Mouse (Mus musculus): Measurements from ENCODE around the gene Lsm10. TPM values are rescaled to one million over a fixed set of nuclear protein-coding genes. Genes with fewer than 3 reads are reported as not detected.

The Lsm10 gene
- total and polyA plus RNA-seq, 2 experiments from 2014 or later, result 27.0 to 47.7 TPM

DNA sequence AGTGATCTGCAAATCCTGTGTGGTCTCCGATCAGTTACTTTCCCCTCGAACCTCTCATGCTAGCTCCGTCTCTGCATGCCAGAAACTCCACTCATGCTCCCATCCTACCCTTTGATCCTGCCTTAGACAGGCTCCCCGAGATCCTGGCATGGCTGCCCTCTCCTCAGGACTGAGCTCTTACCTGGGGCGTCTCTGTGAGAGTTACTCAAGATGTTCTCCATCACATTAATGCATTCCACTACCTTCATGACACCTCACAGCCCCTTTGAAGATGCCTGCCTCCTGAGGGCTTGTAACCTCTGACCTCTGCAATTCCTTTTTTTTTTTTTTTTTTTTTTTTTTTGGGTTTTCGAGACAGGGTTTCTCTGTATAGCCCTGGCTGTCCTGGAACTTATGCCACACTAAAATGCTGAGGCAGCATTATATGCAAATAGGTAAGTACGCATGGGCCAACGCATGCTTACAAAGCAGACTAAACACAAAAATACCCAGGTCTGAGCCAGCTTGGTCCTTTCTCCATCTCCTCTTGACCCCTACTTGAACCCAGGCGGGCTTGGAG lies 50.6 kb downstream of the Lsm10 start:
- TF ChIP-seq CTCF (IDR thresholded peaks at IDR 0.05), result no peak
- peaks cover 4% of the 10 kb centered on the region; the same call in 1 of the 2 replicates for H3K4me1 ChIP-seq (ENCODE audit: insufficient read depth, low read length)
- no peak overlapping the region for H3K27ac ChIP-seq (ENCODE audit: low read depth, low read length)
- peaks cover 29% of the 10 kb centered on the region for H3K27me3 ChIP-seq (ENCODE audit: insufficient read depth, low read length)
- no peak for ATAC-seq (ENCODE audit: low FRiP score)
- H3K4me3 ChIP-seq (ENCODE audit: low read depth, low read length), result no peak overlapping the region
- no peak for DNase-seq (ENCODE audit: low spot score)
- no peak overlapping the region for H3K9ac ChIP-seq (replicated peaks; ENCODE audit: low read length, poor library complexity, severe bottlenecking)
- H3K9me3 ChIP-seq (ENCODE audit: low read length), result no peaks in the 10 kb centered on the region
- 62% methylated on average over 9 of the region's 9 CpGs for WGBS
- no peak overlapping the region for H3K4me2 ChIP-seq (ENCODE audit: low read depth, low read length, poor library complexity, severe bottlenecking)
- no peaks in the 10 kb centered on the region for H3K36me3 ChIP-seq (ENCODE audit: insufficient read depth, low read length)

DNA sequence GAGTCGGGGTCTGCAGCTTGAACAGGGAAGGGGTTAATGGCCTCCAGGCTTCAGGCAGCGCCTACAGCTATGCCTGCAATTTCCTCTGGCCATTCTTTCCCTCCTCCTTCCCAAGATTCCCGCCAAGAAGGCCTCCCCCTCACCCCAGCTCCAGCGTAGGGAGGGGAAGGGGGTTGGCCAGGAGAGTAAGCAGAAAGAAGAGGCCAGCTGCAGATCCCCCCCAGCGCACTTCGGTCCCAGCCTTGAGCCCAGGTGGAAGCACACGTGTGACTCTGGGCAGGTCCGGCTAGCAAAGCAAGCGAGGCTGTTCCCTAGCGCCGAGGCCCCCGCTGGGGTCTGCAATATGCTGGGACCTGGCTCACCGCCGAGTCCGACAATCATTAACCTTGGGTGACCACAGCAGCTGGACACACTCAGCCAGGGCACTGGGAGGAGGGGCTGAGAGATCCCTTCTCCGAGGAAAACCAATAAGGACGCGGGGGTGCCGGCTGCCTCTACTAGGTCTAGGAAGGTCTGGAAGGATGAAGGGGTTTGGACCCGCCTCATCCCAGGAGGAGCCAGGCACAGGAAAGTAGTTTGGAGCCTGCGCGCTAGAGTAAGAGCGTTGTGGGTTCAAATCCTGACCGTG lies 51.2 kb downstream of the Lsm10 start, which contains the start of gene Eva1b:
Gene Eva1b (plus strand): TSS at position 212 of the 628 bp plus-strand sequence.
- Histone ChIP-seq H3K36me3 (ENCODE audit: insufficient read depth, low read length) (no peaks in the 10 kb centered on the region), H3K27ac (ENCODE audit: low read depth, low read length) (no peak within 1 kb of the TSS), H3K4me3 (ENCODE audit: low read depth, low read length) (peak within 1 kb of the TSS; percentile 37), H3K9ac (replicated peaks; ENCODE audit: low read length, poor library complexity, severe bottlenecking) (peak within 1 kb of the TSS; percentile 33; the same call in 1 of the 2 replicates), H3K4me2 (ENCODE audit: low read depth, low read length, poor library complexity, severe bottlenecking) (peak within 1 kb of the TSS; percentile 66), H3K9me3 (ENCODE audit: low read length) (no peaks in the 10 kb centered on the region), H3K4me1 (ENCODE audit: insufficient read depth, low read length) (peaks cover 4% of the 10 kb centered on the region; the same call in 1 of the 2 replicates), H3K27me3 (ENCODE audit: insufficient read depth, low read length) (peaks cover 29% of the 10 kb centered on the region)
- no peak for ATAC-seq (ENCODE audit: low FRiP score)
- WGBS, result 5% methylated on average over 23 of the region's 24 CpGs
- peak; percentile 33 for DNase-seq (ENCODE audit: low spot score)
- no peak for TF ChIP-seq CTCF (IDR thresholded peaks at IDR 0.05)

Other genes with a start within 250 kb of the Lsm10 start
- gene Csf3r, start 72.1 kb upstream of the Lsm10 start, total RNA-seq (2014; rRNA removed), result 0.24 and 2.2 TPM in 2 replicates
- 0.34 and 0.60 TPM in 2 replicates for gene Csf3r, start 72.1 kb upstream of the Lsm10 start, polyA plus RNA-seq (2015; fragmentation: Nextera tagmentation; extraction: Ambion mirVana)
- gene Mrps15, start 49.7 kb upstream of the Lsm10 start, total RNA-seq (2014; rRNA removed), result 53.8 and 73.2 TPM in 2 replicates
- gene Mrps15, start 49.7 kb upstream of the Lsm10 start, polyA plus RNA-seq (2015; fragmentation: Nextera tagmentation; extraction: Ambion mirVana), result 137 and 151 TPM in 2 replicates
- gene Oscp1, start 38.1 kb upstream of the Lsm10 start, total RNA-seq (2014; rRNA removed), result 19.1 and 34.3 TPM in 2 replicates
- gene Oscp1, start 38.1 kb upstream of the Lsm10 start, polyA plus RNA-seq (2015; fragmentation: Nextera tagmentation; extraction: Ambion mirVana), result 47.7 and 50.2 TPM in 2 replicates
- 18.0 and 21.2 TPM in 2 replicates for gene Stk40, start 7.3 kb downstream of the Lsm10 start, total RNA-seq (2014; rRNA removed)
- 16.9 and 17.4 TPM in 2 replicates for gene Stk40, start 7.3 kb downstream of the Lsm10 start, polyA plus RNA-seq (2015; fragmentation: Nextera tagmentation; extraction: Ambion mirVana)
- gene Eva1b, start 51.1 kb downstream of the Lsm10 start, total RNA-seq (2014; rRNA removed), result 8.5 and 12.3 TPM in 2 replicates
- 9.1 and 10.6 TPM in 2 replicates for gene Eva1b, start 51.1 kb downstream of the Lsm10 start, polyA plus RNA-seq (2015; fragmentation: Nextera tagmentation; extraction: Ambion mirVana)
- 0.19 and 2.7 TPM in 2 replicates for gene Sh3d21, start 66.9 kb downstream of the Lsm10 start, total RNA-seq (2014; rRNA removed)
- gene Sh3d21, start 66.9 kb downstream of the Lsm10 start, polyA plus RNA-seq (2015; fragmentation: Nextera tagmentation; extraction: Ambion mirVana), result 2.6 and 2.9 TPM in 2 replicates
- gene Thrap3, start 106.1 kb downstream of the Lsm10 start, total RNA-seq (2014; rRNA removed), result 119 and 162 TPM in 2 replicates
- 81.6 and 94.8 TPM in 2 replicates for gene Thrap3, start 106.1 kb downstream of the Lsm10 start, polyA plus RNA-seq (2015; fragmentation: Nextera tagmentation; extraction: Ambion mirVana)
- 106 and 124 TPM in 2 replicates for gene Map7d1, start 159.7 kb downstream of the Lsm10 start, total RNA-seq (2014; rRNA removed)
- 56.9 and 61.2 TPM in 2 replicates for gene Map7d1, start 159.7 kb downstream of the Lsm10 start, polyA plus RNA-seq (2015; fragmentation: Nextera tagmentation; extraction: Ambion mirVana)
- 121 and 122 TPM in 2 replicates for gene Trappc3, start 165.7 kb downstream of the Lsm10 start, total RNA-seq (2014; rRNA removed)
- gene Trappc3, start 165.7 kb downstream of the Lsm10 start, polyA plus RNA-seq (2015; fragmentation: Nextera tagmentation; extraction: Ambion mirVana), result 173 and 186 TPM in 2 replicates
- gene Col8a2, start 190.2 kb downstream of the Lsm10 start, total RNA-seq (2014; rRNA removed), result 8.3 and 11.0 TPM in 2 replicates
- 1.3 TPM in 2 replicates for gene Col8a2, start 190.2 kb downstream of the Lsm10 start, polyA plus RNA-seq (2015; fragmentation: Nextera tagmentation; extraction: Ambion mirVana)
- 61.9 and 73.5 TPM in 2 replicates for gene Adprhl2, start 225.1 kb downstream of the Lsm10 start, total RNA-seq (2014; rRNA removed)
- gene Adprhl2, start 225.1 kb downstream of the Lsm10 start, polyA plus RNA-seq (2015; fragmentation: Nextera tagmentation; extraction: Ambion mirVana), result 80.6 and 84.1 TPM in 2 replicates
- gene Tekt2, start 229.1 kb downstream of the Lsm10 start, total RNA-seq (2014; rRNA removed), result 5.0 and 6.3 TPM in 2 replicates
- 19.1 and 19.9 TPM in 2 replicates for gene Tekt2, start 229.1 kb downstream of the Lsm10 start, polyA plus RNA-seq (2015; fragmentation: Nextera tagmentation; extraction: Ambion mirVana)

Measured in midbrain, postnatal 0 days (tissue).